Mouse (Mus musculus) 3T3-L1 (cell line): ENCODE measurements around the gene Cyth3.

Source experiments
- DNase-seq: peaks from one replicate; pipeline ENCODE4 v3.0.0-alpha.2; 2015; ENCODE audit warnings: low read depth, low spot score

Gene Cyth3

DNA sequence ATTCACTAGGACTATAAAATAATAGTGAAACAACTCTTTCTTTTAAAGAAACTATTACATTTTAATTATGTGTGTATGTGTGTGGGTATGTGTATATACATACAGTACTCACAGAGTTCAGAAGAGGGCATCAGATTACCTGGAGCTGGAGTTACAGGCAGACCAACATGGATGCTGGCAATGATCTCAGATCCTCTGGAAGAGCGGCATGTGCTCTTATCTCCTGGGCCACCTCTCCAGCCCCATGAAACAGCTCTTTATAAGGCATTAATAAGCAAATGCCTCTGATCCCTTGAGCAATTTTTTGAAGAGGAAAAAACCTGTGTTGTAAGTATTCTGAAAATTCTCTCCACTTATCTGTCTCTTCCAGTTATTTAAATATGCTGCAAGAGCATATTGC is 43.8 kb downstream of the Cyth3 start:
- DNase-seq: no peak

DNA sequence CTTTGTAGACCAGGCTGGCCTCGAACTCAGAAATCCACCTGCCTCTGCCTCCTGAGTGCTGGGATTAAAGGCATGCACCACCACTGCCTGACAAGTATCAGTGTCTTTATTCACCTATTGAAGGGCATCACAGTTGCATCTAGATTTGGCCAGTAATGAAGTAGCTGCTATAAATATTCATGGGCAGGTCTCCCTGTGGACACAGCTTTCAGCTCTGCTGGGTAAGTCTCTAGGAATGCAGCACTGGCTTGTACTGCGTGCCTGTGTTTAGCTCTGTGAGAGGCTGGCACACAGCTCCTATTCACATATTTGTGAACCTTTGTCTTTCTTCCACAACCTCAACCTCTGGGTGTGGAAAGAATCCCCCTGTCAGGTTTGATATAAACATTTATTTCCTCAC is 46.6 kb downstream of the Cyth3 start:
- DNase-seq: peak; percentile 96

- DNase-seq: peak; percentile 54
These were observed 47.1 kb downstream of the Cyth3 start for GRCm38 (mm10) chr5:143669393-143669792.

GRCm38 (mm10) chr5:143669839-143670238 is 47.6 kb downstream of the Cyth3 start:
- peak; percentile 60 for DNase-seq

DNA sequence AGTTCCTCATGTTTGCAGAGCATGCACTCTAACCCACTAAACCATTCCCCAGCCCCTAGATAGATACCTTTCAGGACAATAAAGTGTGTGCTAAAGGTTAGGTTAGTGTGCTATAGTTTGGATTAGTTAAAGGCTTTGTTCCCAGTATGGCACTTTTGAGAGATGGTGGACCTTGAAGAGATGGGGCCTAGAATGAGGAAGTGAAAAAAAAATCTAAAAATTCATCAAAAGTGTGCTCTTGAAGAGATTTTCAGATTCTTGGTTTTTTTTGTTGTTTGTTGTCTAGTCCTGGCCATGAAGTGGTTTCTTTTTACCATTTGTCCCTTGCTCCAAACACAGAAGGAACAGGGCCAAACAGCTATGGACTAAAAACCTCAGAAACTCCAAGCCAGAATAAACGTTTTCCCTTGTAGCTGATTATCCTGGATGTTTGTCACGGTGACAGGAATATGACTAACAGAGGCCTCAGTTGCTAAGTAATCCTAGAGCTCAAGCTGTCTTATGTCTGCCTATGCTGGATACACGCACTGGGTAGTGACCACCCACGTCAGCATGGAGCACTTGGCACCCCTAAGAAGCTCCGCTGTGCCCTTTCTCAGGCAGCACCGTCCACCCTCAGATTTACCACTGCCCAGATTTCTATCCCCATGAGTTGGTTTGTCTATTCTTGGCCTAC is 48.6 kb downstream of the Cyth3 start:
- peak; percentile 81 for DNase-seq

DNA sequence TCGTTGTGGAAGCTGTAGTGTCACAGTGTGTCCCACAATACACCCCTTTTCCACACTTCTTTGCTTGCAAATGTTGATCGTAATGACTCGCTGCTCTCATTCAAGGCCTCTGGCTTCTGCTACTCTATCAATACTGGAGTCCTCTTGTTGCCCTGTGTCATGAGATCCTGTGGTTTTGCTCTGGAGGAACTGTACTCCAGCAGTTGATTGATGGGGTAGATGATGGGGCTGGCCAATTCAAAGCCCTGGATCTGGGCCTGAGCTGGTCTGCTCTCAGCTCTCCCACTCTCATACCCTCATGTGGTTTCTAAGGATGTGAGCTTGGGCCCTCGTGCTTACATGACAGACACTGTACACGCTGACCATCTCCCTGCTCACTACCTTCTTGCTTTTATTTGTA is 52.3 kb downstream of the Cyth3 start:
- peak; percentile 99 for DNase-seq

DNA sequence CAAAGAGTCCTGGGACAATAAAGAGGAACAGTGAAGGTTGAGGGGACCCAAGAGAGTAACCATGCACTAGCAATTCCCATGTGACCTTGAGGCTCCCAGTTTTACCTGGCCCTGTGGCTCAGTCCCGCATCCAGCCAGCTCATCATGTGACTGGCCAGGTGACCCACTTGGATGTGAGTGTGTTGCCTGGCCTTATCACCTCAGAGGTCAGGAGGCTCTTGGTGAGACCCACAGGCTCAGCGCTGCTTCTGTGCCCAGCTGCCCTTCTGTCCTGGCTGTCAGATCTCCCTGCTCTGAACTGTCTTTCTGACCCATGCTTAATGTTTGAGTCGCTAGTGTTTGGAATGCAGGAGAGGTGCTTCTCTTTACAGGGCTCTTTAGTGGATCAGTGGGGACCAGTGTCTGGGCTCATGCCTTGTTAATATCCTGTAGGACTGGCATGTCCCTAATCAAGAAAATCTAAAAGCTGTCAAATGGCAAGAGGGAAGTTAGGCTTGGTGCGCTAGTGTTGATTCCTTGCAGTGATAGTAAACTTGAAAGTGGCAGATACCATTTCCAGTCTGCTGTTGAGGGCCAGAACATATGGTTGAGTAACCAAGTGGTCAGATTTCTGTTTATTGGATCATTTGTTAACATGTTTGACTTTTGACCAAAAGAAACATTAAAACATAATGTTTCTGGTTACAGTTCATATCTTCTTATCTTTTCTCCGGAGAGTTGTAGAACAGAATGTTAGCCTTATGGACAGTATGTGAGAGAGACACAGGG is 54.2 kb downstream of the Cyth3 start:
- no peak for DNase-seq

- DNase-seq: peak; percentile 77
These were observed 55.1 kb downstream of the Cyth3 start for GRCm38 (mm10) chr5:143677363-143677762.

DNA sequence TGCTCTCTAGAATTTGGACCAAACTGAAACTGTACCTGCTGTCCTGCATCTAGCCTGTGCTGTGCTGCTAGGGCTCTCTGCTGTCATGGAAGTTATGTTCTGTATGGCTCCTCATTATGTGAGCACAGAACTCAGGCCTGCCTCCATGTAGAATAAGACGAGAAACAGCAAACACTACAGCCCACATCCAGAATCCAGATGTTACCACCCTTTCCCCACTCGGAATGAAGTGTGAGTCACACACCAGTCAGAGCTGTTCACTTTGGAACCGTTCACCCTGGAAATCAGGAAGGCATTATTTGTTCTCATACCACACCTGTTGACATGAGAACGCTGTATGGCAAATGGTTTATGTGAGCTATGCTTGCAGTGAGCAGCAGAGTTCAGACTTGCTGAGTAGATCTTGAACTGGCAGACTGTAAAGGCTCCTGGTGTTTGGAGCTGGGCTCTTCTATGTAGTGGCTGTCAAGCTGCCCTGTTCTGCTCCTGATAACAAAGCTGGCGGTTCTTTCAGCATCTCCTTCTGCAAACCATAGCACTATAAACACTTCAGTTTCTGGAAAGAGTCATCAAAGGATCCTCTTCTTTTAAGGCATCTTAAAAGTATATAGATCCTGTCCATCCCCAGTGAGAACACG is 56.5 kb downstream of the Cyth3 start:
- peak; percentile 89 for DNase-seq

GRCm38 (mm10) chr5:143679654-143680053 is 57.4 kb downstream of the Cyth3 start:
- DNase-seq: no peak

DNA sequence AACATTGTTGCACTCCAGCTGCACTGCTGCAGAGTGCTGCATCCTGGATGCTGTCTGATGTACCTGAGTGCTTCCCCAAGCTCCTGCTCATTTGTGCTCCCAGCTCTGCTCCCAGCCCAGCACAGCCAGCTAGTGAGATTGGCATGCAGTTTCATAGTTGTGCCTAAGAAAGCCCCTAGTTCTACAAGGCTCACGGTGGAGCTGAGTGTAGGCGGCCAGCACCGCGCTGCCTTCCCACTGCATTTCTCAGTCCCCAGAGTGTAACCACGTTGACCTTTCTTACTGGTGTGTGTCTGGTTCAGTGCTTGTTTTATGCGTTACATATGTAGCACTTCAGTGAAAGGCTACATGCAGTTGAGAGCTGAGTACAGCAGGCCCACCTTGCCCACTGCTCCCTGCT is 61.4 kb downstream of the Cyth3 start:
- DNase-seq: peak; percentile 78

GRCm38 (mm10) chr5:143684911-143685390 is 62.7 kb downstream of the Cyth3 start:
- DNase-seq: no peak

DNA sequence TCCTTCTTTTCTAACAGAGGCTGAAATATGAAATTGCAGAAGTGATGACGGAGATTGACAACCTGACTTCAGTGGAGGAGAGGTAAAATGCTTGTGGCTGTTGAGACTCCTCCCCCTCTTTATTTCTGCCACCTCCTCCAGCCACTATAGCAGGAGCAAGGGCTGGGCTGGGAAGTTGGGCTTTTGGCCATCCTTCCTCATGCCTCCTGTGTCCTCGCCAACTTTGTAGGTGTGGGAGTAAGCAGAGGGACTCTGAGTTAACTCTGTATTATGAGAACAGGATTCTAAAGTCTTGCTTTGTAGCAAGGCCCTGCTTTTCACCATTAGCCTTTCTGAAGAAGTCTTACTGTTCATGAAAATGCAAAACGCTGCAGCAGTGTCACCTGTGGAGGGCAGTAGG is 64.2 kb downstream of the Cyth3 start:
- no peak for DNase-seq

GRCm38 (mm10) chr5:143687589-143687988 is 65.3 kb downstream of the Cyth3 start:
- DNase-seq: no peak

GRCm38 (mm10) chr5:143690392-143690791 is 68.1 kb downstream of the Cyth3 start:
- no peak for DNase-seq

DNA sequence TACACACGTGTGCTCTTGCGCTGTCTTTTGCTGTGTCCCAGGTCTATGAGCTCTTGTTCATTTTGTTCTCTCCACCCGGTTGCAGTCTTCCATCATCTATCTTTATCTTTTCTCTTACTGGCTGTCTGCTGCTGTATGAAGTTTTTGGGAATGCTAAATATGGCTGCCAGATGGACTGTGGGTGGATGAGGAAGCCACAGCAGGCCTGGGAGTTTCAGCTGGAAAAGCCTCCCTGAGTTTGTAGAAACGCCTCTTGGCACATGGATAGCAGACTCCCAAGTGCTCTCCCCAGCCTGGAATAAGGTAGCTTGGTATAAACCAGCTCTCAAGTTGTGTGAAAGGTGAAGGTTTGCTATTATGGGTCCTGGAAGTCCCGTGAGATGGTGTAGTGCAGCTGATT is 68.7 kb downstream of the Cyth3 start:
- DNase-seq: no peak

DNA sequence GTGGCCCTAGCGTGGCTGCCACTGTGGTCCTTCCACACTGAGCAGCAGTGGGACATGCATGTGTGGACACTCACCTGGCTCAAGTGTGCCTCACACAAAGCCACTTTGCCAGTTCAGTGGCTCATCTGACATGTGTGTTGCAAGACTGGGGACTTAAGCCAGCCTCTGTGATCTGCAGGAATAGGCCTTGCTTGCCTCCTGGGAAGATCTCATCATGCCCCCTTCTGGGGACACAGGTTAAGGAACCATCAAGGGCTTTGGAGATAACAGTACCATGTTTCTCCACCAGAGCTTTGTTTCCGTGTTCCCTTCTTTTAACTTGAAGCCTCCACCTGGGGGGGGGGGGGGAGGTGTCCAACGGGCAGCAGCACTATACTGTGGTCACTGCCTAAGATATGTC is 74.1 kb downstream of the Cyth3 start:
- peak; percentile 93 for DNase-seq

DNA sequence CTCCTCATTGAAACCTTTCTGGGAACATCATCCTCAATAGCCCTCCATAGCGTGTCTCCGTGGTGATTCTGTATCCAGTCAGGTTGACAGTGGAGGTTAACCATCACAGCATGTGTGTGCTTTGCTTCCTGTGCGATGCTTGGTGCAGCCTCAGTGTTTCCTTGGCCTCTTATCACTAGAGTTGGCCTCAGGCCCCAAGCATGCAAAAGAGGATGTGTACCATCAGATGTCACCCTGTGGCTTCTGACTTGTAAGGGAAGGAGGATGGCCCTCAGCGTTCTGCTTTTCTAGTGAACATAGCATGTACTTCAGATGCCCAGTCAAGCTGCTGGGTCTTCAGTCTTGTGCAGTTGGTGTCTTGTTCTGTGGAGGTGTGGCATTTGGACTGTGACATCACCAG is 76.2 kb downstream of the Cyth3 start:
- no peak for DNase-seq

DNA sequence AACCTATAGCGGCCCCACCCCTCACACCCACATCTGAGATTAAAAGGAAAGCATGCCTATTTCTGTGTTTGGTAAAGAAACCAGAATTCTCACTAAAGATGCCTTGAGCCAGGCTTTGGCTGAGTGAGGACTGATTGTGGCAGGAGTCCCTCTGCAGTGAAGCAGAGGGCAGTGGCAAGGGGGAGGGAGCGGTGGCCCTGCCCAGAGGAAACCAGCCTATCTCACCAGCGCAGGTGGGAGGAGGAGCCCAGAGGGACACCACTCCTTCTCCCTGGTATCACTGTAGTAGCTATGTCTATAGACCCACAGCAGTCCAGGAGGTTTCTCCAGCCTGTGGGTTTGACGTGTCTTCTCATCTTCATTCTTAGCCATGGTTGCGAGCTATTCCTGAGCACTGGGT is 78.0 kb downstream of the Cyth3 start:
- DNase-seq: no peak

DNA sequence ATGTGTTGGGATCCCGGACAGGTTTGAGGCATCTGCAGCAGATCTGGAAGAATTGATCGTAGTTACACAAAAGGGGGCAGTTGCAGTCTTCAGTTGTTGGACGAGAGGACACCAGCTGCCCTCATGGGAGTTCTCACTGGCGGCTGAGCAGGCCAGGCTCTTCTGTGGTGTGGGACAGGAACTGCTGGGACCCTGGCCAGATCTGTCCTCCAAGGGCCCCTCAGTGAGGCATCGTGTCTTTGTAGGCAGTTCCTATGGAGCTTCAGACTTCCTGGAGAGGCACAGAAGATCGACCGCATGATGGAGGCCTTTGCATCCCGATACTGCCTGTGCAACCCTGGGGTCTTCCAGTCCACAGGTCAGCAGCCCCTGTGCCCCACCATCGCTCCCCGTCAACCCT is 78.8 kb downstream of the Cyth3 start:
- DNase-seq: no peak

- no peak for DNase-seq
These were observed 82.8 kb downstream of the Cyth3 start for GRCm38 (mm10) chr5:143704875-143705658.

DNA sequence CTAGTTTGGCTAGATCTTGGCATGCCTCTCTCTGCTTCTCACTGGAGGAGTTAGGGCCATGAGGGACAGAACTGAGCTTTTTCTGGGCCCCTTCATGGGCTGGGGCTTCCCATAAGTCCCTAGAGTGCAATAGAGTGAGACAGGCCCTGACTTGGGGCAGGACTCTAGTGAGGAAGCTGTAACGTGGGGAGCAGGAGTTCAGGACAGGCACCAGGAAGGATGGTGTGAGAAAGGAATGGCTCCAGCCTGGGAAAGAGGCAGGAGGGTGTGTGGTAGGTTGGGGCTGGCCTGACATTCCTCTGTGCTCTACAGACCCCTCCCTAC is 83.4 kb downstream of the Cyth3 start:
- DNase-seq: no peak
